Mouse (Mus musculus): ENCODE measurements around the gene Slc35f4.

DNA sequence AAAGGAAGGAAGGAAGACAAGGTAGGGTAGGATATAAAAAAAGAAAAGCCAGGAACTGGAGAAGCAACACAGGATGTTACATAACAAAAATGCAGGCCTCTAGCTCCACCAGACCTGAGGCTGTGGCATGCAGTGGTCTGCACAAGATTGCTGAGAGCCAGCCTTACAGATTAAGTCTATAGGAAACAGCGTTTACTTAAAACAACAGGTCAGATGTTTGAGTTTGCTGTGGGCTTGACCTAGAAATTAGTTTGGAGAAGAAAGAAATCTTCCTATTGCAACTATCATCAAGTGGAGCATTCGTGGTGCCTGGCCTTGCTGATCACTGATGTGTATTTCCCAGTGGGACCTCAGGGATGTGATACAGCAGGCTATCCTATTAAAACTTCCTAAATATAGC, 64.1 kb downstream of the Slc35f4 start:
- TF ChIP-seq POLR2A (IDR thresholded peaks at IDR 0.05; ENCODE audit: control insufficient read depth, extremely low read depth, insufficient read depth, low read length, poor library complexity) = no peak
- TF ChIP-seq CTCF (IDR thresholded peaks at IDR 0.05; ENCODE audit: borderline replicate concordance, control insufficient read depth, extremely low read depth, insufficient read depth, low read length, poor library complexity) = no peak
